Mouse (Mus musculus) CH12.LX (cell line): ENCODE data around the gene Samd13. TPM values are rescaled to one million over a fixed set of nuclear protein-coding genes. Genes with fewer than 3 reads are reported as not detected.

ENCODE experiments used
- DNase-seq: peaks from one replicate; pipeline ENCODE4 v3.0.0-alpha.2; 2013; ENCODE audit errors: extremely low read depth
- H3K27ac ChIP-seq: 2 replicates; pipeline ENCODE4 v1.5.1; 2012; ENCODE audit warnings: low read depth, mild to moderate bottlenecking, control low read depth, moderate library complexity; ENCODE audit not compliant: insufficient read depth
- H3K27me3 ChIP-seq: replicated peaks from 2 replicates; pipeline ENCODE3; 2012; ENCODE audit warnings: inconsistent platforms
- H3K36me3 ChIP-seq, 2 experiments: replicated peaks in 1 of 2; 2 replicates each; pipeline versions ENCODE3 to v1.6.1; 2012; ENCODE audit warnings: inconsistent platforms in 1 of 2, low read length in 1 of 2, mild to moderate bottlenecking in 1 of 2, mixed read lengths in 1 of 2, moderate library complexity in 1 of 2; ENCODE audit not compliant: control insufficient read depth in 1 of 2, insufficient read depth in 1 of 2
- H3K4me1 ChIP-seq, 2 experiments: 2 replicates each; pipeline ENCODE4 v1.6.1; 2012; ENCODE audit warnings: inconsistent platforms in 1 of 2, moderate library complexity in 1 of 2; ENCODE audit not compliant: insufficient read depth in 2 of 2, control insufficient read depth in 1 of 2
- H3K4me2 ChIP-seq: 2 replicates; pipeline ENCODE4 v1.6.1; 2012; ENCODE audit warnings: low read depth, mild to moderate bottlenecking, control low read depth; ENCODE audit not compliant: poor library complexity, insufficient read depth, severe bottlenecking
- H3K4me3 ChIP-seq, 3 experiments: fragments of 150-350 bp in 1 of 3; sonication (generic) in 1 of 3; replicated peaks in 1 of 3; 2 replicates each; pipeline versions ENCODE3 to v1.5.1; 2011 to 2012; ENCODE audit warnings: low read depth in 2 of 3, low read length in 2 of 3, mild to moderate bottlenecking in 2 of 3, moderate library complexity in 2 of 3, control low read depth in 1 of 3, improper control_type of control experiment in 1 of 3, inconsistent platforms in 1 of 3, mixed read lengths in 1 of 3; ENCODE audit not compliant: poor library complexity in 1 of 3
- H3K79me2 ChIP-seq: replicated peaks from 2 replicates; pipeline ENCODE4 v1.6.1; 2012; ENCODE audit warnings: mild to moderate bottlenecking, moderate library complexity; ENCODE audit not compliant: control insufficient read depth, poor library complexity, insufficient read depth, severe bottlenecking; ENCODE audit errors: extremely low read depth
- H3K9ac ChIP-seq: 2 replicates; pipeline ENCODE4 v1.6.1; 2012; ENCODE audit warnings: low read depth, mild to moderate bottlenecking, control low read depth, moderate library complexity; ENCODE audit not compliant: insufficient read depth
- H3K9me3 ChIP-seq: replicated peaks from 2 replicates; pipeline ENCODE3; 2012; ENCODE audit warnings: low read length, inconsistent platforms, mixed read lengths
- BHLHE40 ChIP-seq: IDR thresholded peaks from 2 replicates; pipeline ENCODE4 v1.6.1; 2011; ENCODE audit warnings: mild to moderate bottlenecking, low read depth, low read length, improper control_type of control experiment
- CHD1 ChIP-seq: IDR thresholded peaks from 2 replicates; pipeline ENCODE4 v1.6.1; 2012; ENCODE audit warnings: low read depth, low read length, improper control_type of control experiment, inconsistent platforms
- ELF1 ChIP-seq: IDR thresholded peaks from 2 replicates; pipeline ENCODE4 v1.6.1; 2014; ENCODE audit warnings: low read depth, mild to moderate bottlenecking, inconsistent platforms, low read length, improper control_type of control experiment
- EP300 ChIP-seq: IDR thresholded peaks from 2 replicates; pipeline ENCODE4 v1.6.1; 2011; ENCODE audit warnings: low read length, improper control_type of control experiment
- ETS1 ChIP-seq: conservative IDR thresholded peaks from 2 replicates; pipeline ENCODE4 v1.6.1; 2012; ENCODE audit warnings: low read depth, mild to moderate bottlenecking, inconsistent platforms, low read length, improper control_type of control experiment, moderate library complexity
- JUN ChIP-seq: IDR thresholded peaks from 2 replicates; pipeline ENCODE4 v1.6.1; 2011; ENCODE audit warnings: low read depth, mild to moderate bottlenecking, low read length, improper control_type of control experiment, moderate library complexity; ENCODE audit not compliant: insufficient read depth
- JUND ChIP-seq: conservative IDR thresholded peaks from 2 replicates; pipeline ENCODE4 v1.6.1; 2011; ENCODE audit warnings: low read depth, low read length, improper control_type of control experiment
- MAFK ChIP-seq: IDR thresholded peaks from 2 replicates; pipeline ENCODE4 v1.6.1; 2011; ENCODE audit warnings: low read length, improper control_type of control experiment; ENCODE audit not compliant: insufficient replicate concordance
- NELFE ChIP-seq: IDR thresholded peaks from 2 replicates; pipeline ENCODE4 v1.6.1; 2011; ENCODE audit warnings: low read depth, low read length, improper control_type of control experiment
- NRF1 ChIP-seq: IDR thresholded peaks from 2 replicates; pipeline ENCODE4 v1.6.1; 2014; ENCODE audit warnings: low read depth, mild to moderate bottlenecking, inconsistent platforms, low read length, improper control_type of control experiment, moderate library complexity
- PAX5 ChIP-seq: IDR thresholded peaks from 2 replicates; pipeline ENCODE4 v1.6.1; 2012; ENCODE audit warnings: low read length, inconsistent platforms, mixed read lengths
- POLR2AphosphoS2 ChIP-seq: IDR thresholded peaks from 2 replicates; pipeline ENCODE4 v1.6.1; 2011; ENCODE audit warnings: low read depth, low read length, improper control_type of control experiment
- SIN3A ChIP-seq: IDR thresholded peaks from 2 replicates; pipeline ENCODE4 v1.6.1; 2012; ENCODE audit warnings: low read length, improper control_type of control experiment, inconsistent platforms
- SMC3 ChIP-seq: IDR thresholded peaks from 2 replicates; pipeline ENCODE4 v1.6.1; 2011; ENCODE audit warnings: low read depth, low read length, improper control_type of control experiment
- ZMIZ1 ChIP-seq: IDR thresholded peaks from 2 replicates; pipeline ENCODE4 v1.6.1; 2012; ENCODE audit warnings: low read depth, mild to moderate bottlenecking, inconsistent platforms, low read length, improper control_type of control experiment
- ZNF384 ChIP-seq: IDR thresholded peaks from 2 replicates; pipeline ENCODE4 v1.6.1; 2012; ENCODE audit warnings: low read depth, low read length, improper control_type of control experiment, inconsistent platforms
- dilution Hi-C: fragments of 300-500 bp; cut with MboI; formaldehyde crosslinking; loops from 2 replicates; pipeline ENCODE4 v1.14.3; 2020; ENCODE audit warnings: low sequenced_read_pairs; ENCODE audit not compliant: extremely low pct_unique_long_range_greater_than_20kb, extremely low pct_ligation_motif_present
- in situ Hi-C: fragments of 300-500 bp; cut with MboI; formaldehyde crosslinking; loops from 3 replicates; pipeline ENCODE4 v1.14.3; 2019; ENCODE audit warnings: low sequenced_read_pairs, low pct_ligation_motif_present, low pct_unique_long_range_greater_than_20kb, mixed read lengths
- polyA plus RNA-seq: library from polyadenylated mRNA; unstranded; fragments of >175 nt; gene quantifications from 2 replicates; pipeline ENCODE4 v1.2.1, GENCODE M21; 2012; ENCODE audit warnings: low read depth; ENCODE audit not compliant: insufficient read length
- total RNA-seq, 2 experiments: library from RNA; depleted of rRNA; stranded (reverse); fragments of 300-350 nt in 1 of 2; fragments of >200 nt in 1 of 2; gene quantifications; 2 replicates each; pipeline ENCODE4 v1.2.3; 2012 to 2014

Samd13 gene
- total and polyA plus RNA-seq, 3 experiments: not detected

- no peak overlapping the region for H3K4me3 ChIP-seq
- no peaks in the 10 kb centered on the region for H3K27me3 ChIP-seq
- dilution Hi-C loops: no loop called here
- in situ Hi-C loops: no loop called here
- H3K79me2 ChIP-seq: no peaks in the 10 kb centered on the region
- no peak overlapping the region for H3K9ac ChIP-seq
- peaks cover 0 to 16% of the 10 kb centered on the region in 2 experiments; a peak in 3 of 4 replicates for H3K4me1 ChIP-seq
- no peak overlapping the region for H3K27ac ChIP-seq
- TF ChIP-seq BHLHE40 (peak; percentile 64), ZMIZ1 (no peak)
- DNase-seq: peak; percentile 69
- no peaks in the 10 kb centered on the region for H3K36me3 ChIP-seq
- no peaks in the 10 kb centered on the region for H3K9me3 ChIP-seq
- peak overlapping the region; percentile 45 for H3K4me2 ChIP-seq
Measured at GRCm38 (mm10) chr3:146661907-146662306, 23.5 kb downstream of the Samd13 start.

GRCm38 (mm10) chr3:146661001-146661400, 24.4 kb downstream of the Samd13 start:
- Histone ChIP-seq H3K9ac (no peak overlapping the region), H3K27ac (no peak overlapping the region), H3K4me1 (peaks cover 0 to 16% of the 10 kb centered on the region in 2 experiments; a peak in 3 of 4 replicates), H3K79me2 (no peaks in the 10 kb centered on the region), H3K9me3 (no peaks in the 10 kb centered on the region), H3K4me3 (no peak overlapping the region), H3K4me2 (no peak overlapping the region), H3K36me3 (no peaks in the 10 kb centered on the region), H3K27me3 (no peaks in the 10 kb centered on the region)
- in situ Hi-C loops: no loop called here
- no peak for DNase-seq
- dilution Hi-C loops: no loop called here
- TF ChIP-seq SIN3A: no peak
- TF ChIP-seq ZNF384: no peak
- TF ChIP-seq CHD1: no peak
- no peak for TF ChIP-seq NELFE
- TF ChIP-seq BHLHE40: no peak
- TF ChIP-seq ETS1: no peak
- no peak for TF ChIP-seq EP300
- TF ChIP-seq SMC3: no peak
- TF ChIP-seq ELF1: no peak
- no peak for TF ChIP-seq PAX5
- no peak for TF ChIP-seq NRF1
- no peak for TF ChIP-seq JUND
- no peak for TF ChIP-seq MAFK
- TF ChIP-seq JUN: no peak
- no peak for TF ChIP-seq POLR2AphosphoS2
